Mouse (Mus musculus) liver, embryonic 14.5 days (tissue): ENCODE data around the gene Calml4. TPM values are rescaled to one million over a fixed set of nuclear protein-coding genes. Genes with fewer than 3 reads are reported as not detected.
"Not testable (repeated sequence)": the region's sequence is repeated elsewhere in the genome, so short reads cannot be mapped to it uniquely, and the experiment has no call there.

Experiments used
- ATAC-seq: fragments of 200-750 bp; cut with Nextera tagmentation; 2 replicates; pipeline ENCODE4 v1.8.0; 2017; ENCODE audit warnings: moderate number of reproducible peaks, mild to moderate bottlenecking, moderate library complexity; ENCODE audit not compliant: insufficient read depth
- DNase-seq, 3 experiments: peaks; one replicate each; pipeline ENCODE4 v3.0.0-alpha.2; 2012 to 2013; ENCODE audit warnings: low read depth in 3 of 3, low spot score in 3 of 3
- H3K27ac ChIP-seq: fragments of 300-500 bp; sonication (generic); 2 replicates; pipeline ENCODE4 v1.5.1; 2014; ENCODE audit warnings: moderate library complexity, mild to moderate bottlenecking, control low read depth, inconsistent platforms
- H3K27me3 ChIP-seq: fragments of 300-500 bp; sonication (generic); 2 replicates; pipeline ENCODE4 v1.6.1; 2014; ENCODE audit warnings: mild to moderate bottlenecking, low read length, moderate library complexity; ENCODE audit not compliant: control insufficient read depth, insufficient read depth
- H3K36me3 ChIP-seq: fragments of 300-500 bp; sonication (generic); replicated peaks from 2 replicates; pipeline ENCODE4 v1.6.1; 2014; ENCODE audit warnings: low read depth; ENCODE audit not compliant: control insufficient read depth, insufficient read depth
- H3K4me1 ChIP-seq, 2 experiments: fragments of 200-500 bp in 1 of 2; fragments of 300-500 bp in 1 of 2; sonication (generic) in 1 of 2; replicated peaks; 2 replicates each; pipeline ENCODE4 v1.6.1; 2012 to 2014; ENCODE audit warnings: antibody characterized with exemption in 1 of 2, inconsistent platforms in 1 of 2, low read length in 1 of 2; ENCODE audit not compliant: control insufficient read depth in 2 of 2, insufficient read depth in 2 of 2
- H3K4me2 ChIP-seq: fragments of 300-500 bp; sonication (generic); 2 replicates; pipeline ENCODE4 v1.6.1; 2014; ENCODE audit warnings: low read depth, mild to moderate bottlenecking, control low read depth, moderate library complexity
- H3K4me3 ChIP-seq, 2 experiments: fragments of 200-500 bp in 1 of 2; fragments of 300-500 bp in 1 of 2; sonication (generic) in 1 of 2; 2 replicates each; pipeline ENCODE4 v1.5.1; 2012 to 2014; ENCODE audit warnings: low read depth in 2 of 2, low read length in 2 of 2, mild to moderate bottlenecking in 2 of 2, control low read depth in 1 of 2, inconsistent platforms in 1 of 2, moderate library complexity in 1 of 2; ENCODE audit not compliant: insufficient read depth in 1 of 2
- H3K9ac ChIP-seq: fragments of 300-500 bp; sonication (generic); replicated peaks from 2 replicates; pipeline ENCODE4 v1.6.1; 2014; ENCODE audit warnings: mild to moderate bottlenecking, control low read depth, moderate library complexity
- H3K9me3 ChIP-seq: fragments of 300-500 bp; sonication (generic); 2 replicates; pipeline ENCODE4 v1.6.1; 2016; ENCODE audit warnings: low read length, mixed read lengths; ENCODE audit not compliant: control insufficient read depth
- CTCF ChIP-seq: IDR thresholded peaks from 2 replicates; pipeline ENCODE4 v1.5.1; 2016; ENCODE audit warnings: antibody characterized with exemption, low read depth, control low read depth
- EP300 ChIP-seq: IDR thresholded peaks from 2 replicates; pipeline ENCODE4 v1.6.1; 2016; ENCODE audit warnings: antibody characterized with exemption, low read depth
- WGBS: fragments of 180-500 bp; shearing (Covaris S2); extraction: QIAGEN DNeasy Blood & Tissue Kit; methylation state at CpG from one replicate; pipeline ENCODE4 v1.1.7; 2014; ENCODE audit not compliant: insufficient replicate concordance; 5-methylcytosine and 5-hydroxymethylcytosine counted together
- polyA plus RNA-seq, 2 experiments: library from polyadenylated mRNA; depleted of rRNA in 1 of 2; stranded (reverse) in 1 of 2; unstranded in 1 of 2; fragments of >200 nt; fragmentation: Nextera tagmentation in 1 of 2; extraction: Ambion mirVana in 1 of 2; gene quantifications; 2 replicates each; pipeline versions ENCODE4 v1.2.1 to v1.2.3; 2012 to 2014

The Calml4 gene
- polyA plus RNA-seq, 2 experiments = 0.98 to 1.6 TPM

DNA sequence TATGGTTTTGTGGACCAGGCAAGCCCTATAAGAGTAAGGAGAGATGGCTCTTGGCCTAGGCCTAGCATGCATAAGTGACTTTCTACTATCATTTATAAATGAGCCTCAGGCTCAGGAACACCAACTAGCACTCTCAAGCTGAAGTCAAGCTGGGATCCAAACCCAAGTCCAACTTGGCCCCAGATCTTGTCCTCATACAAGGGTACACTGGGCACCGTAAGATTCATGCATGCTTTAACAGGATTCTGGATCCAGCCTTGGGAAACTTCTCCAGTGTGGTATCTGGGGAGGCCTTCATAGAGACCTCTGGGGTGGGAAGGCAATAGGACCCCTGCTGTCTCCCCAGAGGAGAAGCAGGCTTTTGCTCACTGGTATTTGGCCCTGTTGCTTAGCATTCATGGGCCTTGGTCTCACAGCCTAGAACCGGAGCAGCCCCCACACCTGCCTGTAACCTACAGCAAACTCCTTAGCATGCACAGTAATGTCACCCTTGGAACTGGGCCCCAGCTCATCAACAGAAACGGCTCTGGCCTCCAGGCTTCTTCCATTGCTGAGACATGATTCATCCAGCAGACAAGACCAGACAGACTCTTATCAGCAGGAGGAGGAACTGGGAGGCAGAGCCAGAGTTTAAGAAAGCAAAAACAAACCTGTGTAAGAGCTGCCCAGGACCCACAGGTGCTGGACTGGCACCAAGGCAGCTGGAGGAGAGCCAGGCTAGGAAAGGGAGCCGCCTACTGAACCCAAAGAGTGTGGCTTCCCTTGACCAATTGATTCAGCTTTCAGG lies 39.9 kb upstream of the Calml4 start:
- H3K4me3 ChIP-seq = no peak overlapping the region
- peaks cover 0 to 3% of the 10 kb centered on the region in 2 experiments; a peak in 1 of 4 replicates for H3K4me1 ChIP-seq
- H3K36me3 ChIP-seq = no peaks in the 10 kb centered on the region
- WGBS = 58% methylated on average over 4 of the region's 4 CpGs
- no peaks in the 10 kb centered on the region for H3K27me3 ChIP-seq
- ATAC-seq (no peak), DNase-seq (no peak)
- no peak overlapping the region for H3K9ac ChIP-seq
- H3K9me3 ChIP-seq = no peaks in the 10 kb centered on the region
- no peak overlapping the region for H3K4me2 ChIP-seq
- TF ChIP-seq EP300 (no peak), CTCF (no peak)
- H3K27ac ChIP-seq = no peak overlapping the region

DNA sequence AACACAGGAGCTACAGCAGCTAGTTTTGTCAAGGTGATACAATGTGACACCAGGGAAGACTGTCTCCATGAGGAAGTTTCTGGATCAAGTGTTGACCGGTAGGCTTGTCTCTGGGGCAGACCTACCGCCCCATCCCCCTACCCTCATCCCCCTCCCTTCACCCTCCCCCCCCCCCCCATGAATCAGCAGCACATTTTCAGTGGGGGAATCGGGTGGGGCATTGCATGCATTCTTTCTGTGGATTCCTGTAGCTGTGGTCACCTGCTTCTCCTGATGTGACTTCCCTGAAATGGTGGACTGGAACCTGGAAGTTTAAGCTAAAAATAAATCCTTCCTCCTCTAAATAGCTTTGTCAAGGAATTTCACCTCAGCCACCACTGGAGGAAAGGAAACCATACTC lies 38.4 kb upstream of the Calml4 start:
- TF ChIP-seq EP300 (no peak), CTCF (no peak)
- no peaks in the 10 kb centered on the region for H3K27me3 ChIP-seq
- H3K9ac ChIP-seq = no peak overlapping the region
- H3K4me3 ChIP-seq = no peak overlapping the region
- H3K9me3 ChIP-seq = no peaks in the 10 kb centered on the region
- no peak overlapping the region for H3K27ac ChIP-seq
- H3K4me2 ChIP-seq = no peak overlapping the region
- no peaks in the 10 kb centered on the region for H3K36me3 ChIP-seq
- WGBS = 50% methylated on average over 3 of the region's 3 CpGs
- no peak for DNase-seq
- no peak for ATAC-seq
- peaks cover 0 to 3% of the 10 kb centered on the region in 2 experiments; a peak in 1 of 4 replicates for H3K4me1 ChIP-seq

DNA sequence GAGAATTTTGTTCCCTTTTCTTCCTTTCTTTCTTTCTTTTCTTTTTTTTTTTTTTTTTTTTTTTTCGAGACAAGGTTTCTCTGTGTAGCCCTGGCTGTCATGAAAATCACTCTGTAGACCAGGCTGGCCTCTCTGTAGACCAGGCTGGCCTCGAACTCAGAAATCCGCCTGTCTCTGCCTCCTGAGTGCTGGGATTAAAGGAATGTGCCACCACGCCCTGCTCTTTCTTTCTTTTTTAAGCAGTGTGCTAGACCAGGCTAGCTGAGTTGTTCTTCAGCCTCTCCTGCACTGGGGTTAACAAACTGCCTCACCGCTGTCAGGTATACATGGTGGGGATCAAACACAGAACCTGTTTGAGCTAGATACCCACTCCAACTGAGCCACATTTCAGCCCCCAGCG lies 38.0 kb upstream of the Calml4 start:
- H3K27ac ChIP-seq, DNase-seq, H3K4me1 ChIP-seq, H3K9ac ChIP-seq, H3K36me3 ChIP-seq, ATAC-seq, H3K4me2 ChIP-seq, H3K4me3 ChIP-seq, H3K27me3 ChIP-seq, H3K9me3 ChIP-seq: not testable (repeated sequence)
- WGBS = 61% methylated on average over 6 of the region's 6 CpGs

DNA sequence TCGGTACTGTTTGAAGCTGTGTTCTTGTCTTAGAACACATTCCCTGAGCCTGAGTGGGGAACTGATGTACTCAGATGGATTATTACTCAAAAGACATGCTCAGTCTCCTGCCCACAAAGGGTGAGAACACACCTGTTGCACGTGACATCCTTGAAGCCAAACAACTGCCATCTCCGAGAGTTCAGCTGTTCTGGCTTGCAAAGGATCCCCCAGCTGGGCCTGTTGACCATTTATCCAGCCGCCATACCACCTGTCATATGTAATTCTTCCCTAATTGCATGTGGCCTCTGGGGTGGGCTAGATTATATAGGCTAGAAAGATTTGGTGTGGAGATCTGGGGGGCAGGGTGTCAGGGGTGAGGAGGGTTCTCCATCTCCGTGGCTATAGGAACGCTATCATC lies 37.1 kb upstream of the Calml4 start:
- H3K4me1 ChIP-seq = peaks cover 0 to 3% of the 10 kb centered on the region in 2 experiments; a peak in 2 of 4 replicates
- no peak overlapping the region for H3K27ac ChIP-seq
- no peaks in the 10 kb centered on the region for H3K36me3 ChIP-seq
- TF ChIP-seq EP300 = no peak
- no peak overlapping the region for H3K4me3 ChIP-seq
- H3K9ac ChIP-seq = no peak overlapping the region
- no peak for ATAC-seq
- H3K27me3 ChIP-seq = no peaks in the 10 kb centered on the region
- DNase-seq = no peak
- no peak overlapping the region for H3K4me2 ChIP-seq
- WGBS = 79% methylated on average over 6 of the region's 6 CpGs
- H3K9me3 ChIP-seq = no peaks in the 10 kb centered on the region

- Histone ChIP-seq H3K36me3 (no peaks in the 10 kb centered on the region), H3K27ac (no peak overlapping the region), H3K4me2 (no peak overlapping the region), H3K4me1 (peaks cover 0 to 12% of the 10 kb centered on the region in 2 experiments; a peak in 2 of 4 replicates), H3K9me3 (no peaks in the 10 kb centered on the region), H3K27me3 (no peaks in the 10 kb centered on the region), H3K4me3 (no peak overlapping the region), H3K9ac (no peak overlapping the region)
- TF ChIP-seq CTCF (no peak), EP300 (no peak)
- 82% methylated on average over 7 of the region's 7 CpGs for WGBS
- ATAC-seq (no peak), DNase-seq (no peak)
These were observed 36.1 kb upstream of the Calml4 start for GRCm38 (mm10) chr9:62821811-62822210.
